Mouse (Mus musculus) ES-Bruce4 (cell line): Measurements from ENCODE around the gene 4930430A15Rik.

Source experiments
- CTCF ChIP-seq: IDR thresholded peaks from one replicate; pipeline ENCODE4 v1.8.1; 2011; ENCODE audit warnings: low read depth, low read length
- POLR2A ChIP-seq: IDR thresholded peaks from one replicate; pipeline ENCODE4 v1.8.1; 2011; ENCODE audit warnings: low read length; ENCODE audit not compliant: insufficient read depth

GRCm38 (mm10) chr2:111135739-111136138 lies 93.7 kb downstream of the 4930430A15Rik start:
- TF ChIP-seq CTCF, result no peak
- TF ChIP-seq POLR2A, result no peak
